27 mouse cellular contexts compared by ENCODE assay signal in genomic region chr6:108494994-108495393, GRCm38 (mm10).
"Had no signal": no experiment of that assay in that cellular context is flagged by ENCODE, and none has a peak within 500 bp of the region (broad histone marks: within the 10 kb centered on the region; RNA-seq: fewer than 3 reads in every experiment).

No protein-coding gene starts in this region.

- H3K27me3 ChIP-seq: heart, embryonic 12.5 days; heart, embryonic 13.5 days; heart, embryonic 15.5 days; hindbrain, embryonic 12.5 days; hindbrain, embryonic 13.5 days; hindbrain, embryonic 15.5 days; intestine, embryonic 15.5 days; kidney, embryonic 15.5 days had no signal

- H3K4me2 ChIP-seq: heart, embryonic 11.5 days; heart, embryonic 12.5 days; heart, embryonic 13.5 days; heart, embryonic 15.5 days; hindbrain, embryonic 12.5 days; hindbrain, embryonic 13.5 days; hindbrain, embryonic 14.5 days; hindbrain, embryonic 15.5 days; intestine, embryonic 15.5 days; kidney, embryonic 15.5 days had no signal

- H3K9ac ChIP-seq: heart, embryonic 12.5 days; heart, embryonic 13.5 days; heart, embryonic 15.5 days; hindbrain, embryonic 12.5 days; hindbrain, embryonic 13.5 days; hindbrain, embryonic 14.5 days; hindbrain, embryonic 15.5 days; intestine, embryonic 15.5 days; kidney, embryonic 15.5 days had no signal

- H3K36me3 ChIP-seq: hindbrain, embryonic 12.5 days; hindbrain, embryonic 13.5 days; hindbrain, embryonic 15.5 days had no signal

- H3K4me1 ChIP-seq: hindbrain, embryonic 12.5 days; intestine, embryonic 15.5 days; kidney, embryonic 15.5 days had no signal

- H3K27ac ChIP-seq: heart, embryonic 10.5 days; heart, embryonic 13.5 days; hindbrain, embryonic 10.5 days; hindbrain, embryonic 12.5 days; hindbrain, embryonic 14.5 days; hindbrain, embryonic 15.5 days; hindbrain, postnatal 0 days; intestine, embryonic 15.5 days; kidney, embryonic 15.5 days; kidney, postnatal 0 days; left cerebral cortex, adult 2 months had no signal

- H3K9me3 ChIP-seq: heart, embryonic 10.5 days; heart, embryonic 12.5 days; heart, embryonic 13.5 days; heart, embryonic 15.5 days; hindbrain, embryonic 10.5 days; hindbrain, embryonic 12.5 days; hindbrain, embryonic 13.5 days; hindbrain, embryonic 15.5 days; intestine, embryonic 15.5 days; kidney, embryonic 15.5 days had no signal

- DNase-seq: heart, postnatal 14 days; heart, postnatal 36 days; heart, postnatal 4 days; kidney, adult 11 months; kidney, adult 18-20 months; kidney, adult 8-10 months; kidney, adult 9 months; kidney, postnatal 10 days; kidney, postnatal 14 days; kidney, postnatal 36 days; kidney, postnatal 4 days; layer of hippocampus, postnatal 36 days had no signal

- H3K4me3 ChIP-seq: heart, embryonic 10.5 days; heart, embryonic 12.5 days; heart, embryonic 13.5 days; heart, embryonic 15.5 days; hindbrain, embryonic 10.5 days; hindbrain, embryonic 12.5 days; hindbrain, embryonic 13.5 days; hindbrain, embryonic 15.5 days; intestine, embryonic 15.5 days; kidney, embryonic 15.5 days; left cerebral cortex, adult 2 months had no signal
